Mouse (Mus musculus) stomach, postnatal 0 days (tissue): ENCODE measurements around the gene Nasp. TPM values are rescaled to one million over a fixed set of nuclear protein-coding genes. Genes with fewer than 3 reads are reported as not detected.
"Not testable (repeated sequence)": the region's sequence is repeated elsewhere in the genome, so short reads cannot be mapped to it uniquely, and the experiment has no call there.

Experiments
- ATAC-seq: fragments of 200-750 bp; cut with Nextera tagmentation; 2 replicates; pipeline ENCODE4 v1.8.0; 2017; ENCODE audit not compliant: low FRiP score, low TSS enrichment
- DNase-seq: peaks from one replicate; pipeline ENCODE4 v3.0.0-alpha.2; 2016; ENCODE audit warnings: low spot score
- H3K27ac ChIP-seq: fragments of 300-500 bp; sonication (generic); replicated peaks from 2 replicates; pipeline ENCODE4 v1.5.1; 2014; ENCODE audit warnings: mild to moderate bottlenecking, control low read depth
- H3K27me3 ChIP-seq: fragments of 300-500 bp; sonication (generic); 2 replicates; pipeline ENCODE4 v1.6.1; 2014; ENCODE audit warnings: low read length; ENCODE audit not compliant: control insufficient read depth, insufficient read depth
- H3K36me3 ChIP-seq: fragments of 300-500 bp; sonication (generic); 2 replicates; pipeline ENCODE4 v1.6.1; 2014; ENCODE audit warnings: low read length, mixed read lengths; ENCODE audit not compliant: control insufficient read depth, insufficient read depth
- H3K4me1 ChIP-seq: fragments of 300-500 bp; sonication (generic); replicated peaks from 2 replicates; pipeline ENCODE4 v1.6.1; 2014; ENCODE audit warnings: antibody characterized with exemption; ENCODE audit not compliant: control insufficient read depth, insufficient read depth
- H3K4me2 ChIP-seq: fragments of 300-500 bp; sonication (generic); replicated peaks from 2 replicates; pipeline ENCODE4 v1.6.1; 2014; ENCODE audit warnings: low read depth, mild to moderate bottlenecking, control low read depth, moderate library complexity
- H3K4me3 ChIP-seq: fragments of 300-500 bp; sonication (generic); 2 replicates; pipeline ENCODE4 v1.5.1; 2014; ENCODE audit warnings: low read depth, low read length, control low read depth
- H3K9ac ChIP-seq: fragments of 300-500 bp; sonication (generic); 2 replicates; pipeline ENCODE4 v1.6.1; 2014; ENCODE audit warnings: mild to moderate bottlenecking, low read length, control low read depth, mixed read lengths
- H3K9me3 ChIP-seq: fragments of 300-500 bp; sonication (generic); 2 replicates; pipeline ENCODE4 v1.6.1; 2016; ENCODE audit warnings: low read length; ENCODE audit not compliant: control insufficient read depth
- CTCF ChIP-seq: IDR thresholded peaks from 2 replicates; pipeline ENCODE4 v1.5.1; 2016; ENCODE audit warnings: antibody characterized with exemption, low read depth, mild to moderate bottlenecking, moderate library complexity
- EP300 ChIP-seq: optimal IDR thresholded peaks from 2 replicates; pipeline ENCODE3; 2016; ENCODE audit warnings: antibody characterized with exemption
- WGBS: fragments of 180-500 bp; shearing (Covaris S2); extraction: QIAGEN DNeasy Blood & Tissue Kit; methylation state at CpG from one replicate; pipeline ENCODE4 v1.1.7; 2014; 5-methylcytosine and 5-hydroxymethylcytosine counted together
- polyA plus RNA-seq: library from polyadenylated mRNA; unstranded; fragments of >200 nt; fragmentation: Nextera tagmentation; extraction: Ambion mirVana; gene quantifications from 2 replicates; pipeline ENCODE4 v1.2.1, GENCODE M21; 2015

The Nasp gene
- 32.9 TPM in 2 replicates for polyA plus RNA-seq

GRCm38 (mm10) chr4:116627722-116628662, at the start of gene Nasp:
TSS of gene Nasp (minus strand) at chr4:116627941.
- peak; percentile 81 for DNase-seq
- Histone ChIP-seq H3K27me3 (no peaks in the 10 kb centered on the region), H3K36me3 (no peaks in the 10 kb centered on the region), H3K4me3 (peak within 1 kb of the TSS; percentile 82), H3K9ac (peak within 1 kb of the TSS; percentile 74), H3K9me3 (no peaks in the 10 kb centered on the region), H3K4me2 (peak within 1 kb of the TSS; percentile 50), H3K4me1 (no peaks in the 10 kb centered on the region), H3K27ac (peak within 1 kb of the TSS; percentile 93)
- ATAC-seq, result peak; percentile 93
- TF ChIP-seq EP300 (no peak), CTCF (no peak)
- 7% methylated on average over 23 of the region's 23 CpGs for WGBS

GRCm38 (mm10) chr4:116676027-116676426, 48.3 kb upstream of the Nasp start:
- no peaks in the 10 kb centered on the region for H3K4me1 ChIP-seq
- no peak for TF ChIP-seq EP300
- no peak for TF ChIP-seq CTCF
- H3K9me3 ChIP-seq, result no peaks in the 10 kb centered on the region
- WGBS, result 67% methylated on average over 3 of the region's 3 CpGs
- H3K36me3 ChIP-seq, result no peaks in the 10 kb centered on the region
- H3K27ac ChIP-seq, result no peak overlapping the region
- H3K27me3 ChIP-seq, result no peaks in the 10 kb centered on the region
- ATAC-seq, result no peak
- no peak overlapping the region for H3K4me2 ChIP-seq
- DNase-seq, result no peak
- H3K4me3 ChIP-seq, result no peak overlapping the region
- H3K9ac ChIP-seq, result no peak overlapping the region

GRCm38 (mm10) chr4:116674761-116675160, 47.0 kb upstream of the Nasp start:
- DNase-seq, result not testable (repeated sequence)

GRCm38 (mm10) chr4:116672785-116673184, 45.0 kb upstream of the Nasp start:
- no peak overlapping the region for H3K4me2 ChIP-seq
- no peaks in the 10 kb centered on the region for H3K27me3 ChIP-seq
- 17% methylated on average over 2 of the region's 2 CpGs for WGBS
- no peak overlapping the region for H3K9ac ChIP-seq
- H3K9me3 ChIP-seq, result no peaks in the 10 kb centered on the region
- no peaks in the 10 kb centered on the region for H3K4me1 ChIP-seq
- DNase-seq, result peak; percentile 92
- TF ChIP-seq CTCF (peak; percentile 45), EP300 (no peak)
- peak; percentile 99 for ATAC-seq
- H3K27ac ChIP-seq, result peak overlapping the region; percentile 5; the same call in 1 of the 2 replicates
- no peaks in the 10 kb centered on the region for H3K36me3 ChIP-seq
- H3K4me3 ChIP-seq, result no peak overlapping the region

More at GRCm38 (mm10) chr4:116674761-116675160, 47.0 kb upstream of the Nasp start:
- H3K36me3 ChIP-seq, H3K27ac ChIP-seq, ATAC-seq, H3K4me3 ChIP-seq, H3K9ac ChIP-seq, H3K27me3 ChIP-seq, H3K4me1 ChIP-seq, H3K9me3 ChIP-seq, H3K4me2 ChIP-seq: not testable (repeated sequence)
- 87% methylated on average over 6 of the region's 6 CpGs for WGBS

- Histone ChIP-seq H3K4me3 (no peak overlapping the region), H3K9ac (no peak overlapping the region), H3K36me3 (no peaks in the 10 kb centered on the region), H3K4me1 (no peaks in the 10 kb centered on the region), H3K27ac (no peak overlapping the region), H3K27me3 (no peaks in the 10 kb centered on the region), H3K4me2 (no peak overlapping the region), H3K9me3 (no peaks in the 10 kb centered on the region)
- 49% methylated on average over 2 of the region's 2 CpGs for WGBS
- TF ChIP-seq CTCF (peak; percentile 65), EP300 (no peak)
- DNase-seq (no peak), ATAC-seq (no peak)
Measured at GRCm38 (mm10) chr4:116669291-116669690, 41.5 kb upstream of the Nasp start.

- H3K4me2 ChIP-seq, result no peak overlapping the region
- no peaks in the 10 kb centered on the region for H3K27me3 ChIP-seq
- H3K4me3 ChIP-seq, result no peak overlapping the region
- H3K36me3 ChIP-seq, result no peaks in the 10 kb centered on the region
- H3K27ac ChIP-seq, result peak overlapping the region; percentile 61
- 34% methylated on average over 3 of the region's 3 CpGs for WGBS
- ATAC-seq (peak; percentile 44), DNase-seq (peak; percentile 36)
- H3K4me1 ChIP-seq, result no peaks in the 10 kb centered on the region
- TF ChIP-seq CTCF, result no peak
- TF ChIP-seq EP300, result no peak
- H3K9ac ChIP-seq, result no peak overlapping the region
- no peaks in the 10 kb centered on the region for H3K9me3 ChIP-seq
Measured at GRCm38 (mm10) chr4:116668145-116668544, 40.4 kb upstream of the Nasp start.
